Mouse (Mus musculus) stomach, embryonic 14.5 days (tissue): ENCODE data around the gene Morc2b. TPM values are rescaled to one million over a fixed set of nuclear protein-coding genes. Genes with fewer than 3 reads are reported as not detected.

Experiments
- ATAC-seq: fragments of 200-750 bp; cut with Nextera tagmentation; 2 replicates; pipeline ENCODE4 v1.8.0; 2017; ENCODE audit warnings: low read depth, moderate TSS enrichment; ENCODE audit not compliant: insufficient number of reproducible peaks, insufficient read depth, low FRiP score
- H3K27ac ChIP-seq: fragments of 300-500 bp; sonication (generic); 2 replicates; pipeline ENCODE4 v1.5.1; 2014; ENCODE audit warnings: mild to moderate bottlenecking, low read length, moderate library complexity, mixed read lengths
- H3K27me3 ChIP-seq: fragments of 300-500 bp; sonication (generic); 2 replicates; pipeline ENCODE4 v1.6.1; 2014; ENCODE audit warnings: low read length, control low read depth, mixed read lengths; ENCODE audit not compliant: control insufficient read depth, insufficient read depth
- H3K36me3 ChIP-seq: fragments of 300-500 bp; sonication (generic); 2 replicates; pipeline ENCODE4 v1.6.1; 2014; ENCODE audit warnings: mild to moderate bottlenecking, control low read depth, low read length, moderate library complexity, mixed read lengths; ENCODE audit not compliant: control insufficient read depth, insufficient read depth
- H3K4me1 ChIP-seq: fragments of 300-500 bp; sonication (generic); 2 replicates; pipeline ENCODE4 v1.6.1; 2014; ENCODE audit warnings: low read length, control low read depth, mixed read lengths; ENCODE audit not compliant: control insufficient read depth, insufficient read depth
- H3K4me2 ChIP-seq: fragments of 300-500 bp; sonication (generic); replicated peaks from 2 replicates; pipeline ENCODE4 v1.6.1; 2014; ENCODE audit warnings: low read depth, low read length, control low read depth
- H3K4me3 ChIP-seq: fragments of 300-500 bp; sonication (generic); 2 replicates; pipeline ENCODE4 v1.5.1; 2014; ENCODE audit warnings: low read depth, low read length, control low read depth
- H3K9ac ChIP-seq: fragments of 300-500 bp; sonication (generic); replicated peaks from 2 replicates; pipeline ENCODE4 v1.6.1; 2014; ENCODE audit warnings: low read depth, mild to moderate bottlenecking, control low read depth, low read length, moderate library complexity, mixed read lengths
- H3K9me3 ChIP-seq: fragments of 300-500 bp; sonication (generic); 2 replicates; pipeline ENCODE4 v1.6.1; 2016; ENCODE audit warnings: low read depth, low read length, control low read depth; ENCODE audit not compliant: control insufficient read depth
- WGBS: fragments of 180-500 bp; shearing (Covaris S2); extraction: QIAGEN DNeasy Blood & Tissue Kit; methylation state at CpG from one replicate; pipeline ENCODE4 v1.1.7; 2014; 5-methylcytosine and 5-hydroxymethylcytosine counted together
- polyA plus RNA-seq: library from polyadenylated mRNA; unstranded; fragments of >200 nt; fragmentation: Nextera tagmentation; extraction: Ambion mirVana; gene quantifications from 2 replicates; pipeline ENCODE4 v1.2.1, GENCODE M21; 2014

Gene Morc2b
- polyA plus RNA-seq, 1 experiment from 2014 or later: not detected

- Histone ChIP-seq H3K27ac (no peak within 1 kb of the TSS), H3K9ac (no peak within 1 kb of the TSS), H3K4me2 (no peak within 1 kb of the TSS), H3K27me3 (no peaks in the 10 kb centered on the region), H3K9me3 (no peaks in the 10 kb centered on the region), H3K36me3 (no peaks in the 10 kb centered on the region), H3K4me3 (no peak within 1 kb of the TSS), H3K4me1 (no peaks in the 10 kb centered on the region)
- 66% methylated on average over 1 of the region's 1 CpGs for WGBS
- ATAC-seq: no peak
These were observed 71.5 kb downstream of the Morc2b start, which contains the start of gene 4921501E09Rik for GRCm38 (mm10) chr17:33067958-33068357. 4921501E09Rik (minus strand) TSS chr17:33068058.

Other genes with a start within 250 kb of the Morc2b start
- 6.0 and 8.7 TPM in 2 replicates for gene Zfp870, start 248.0 kb downstream of the Morc2b start, polyA plus RNA-seq
- gene Cyp4f14, start 222.3 kb downstream of the Morc2b start, polyA plus RNA-seq: not detected in 2 replicates
- 12.3 and 18.8 TPM in 2 replicates for gene Cyp4f13, start 192.3 kb downstream of the Morc2b start, polyA plus RNA-seq
- 13.6 and 13.9 TPM in 2 replicates for gene Zfp472, start 173.9 kb downstream of the Morc2b start, polyA plus RNA-seq
- 13.1 and 14.2 TPM in 2 replicates for gene Zfp952, start 146.6 kb downstream of the Morc2b start, polyA plus RNA-seq
- gene Zfp763, start 106.3 kb downstream of the Morc2b start, polyA plus RNA-seq: 14.1 and 15.8 TPM in 2 replicates
- gene 4921501E09Rik, start 71.6 kb downstream of the Morc2b start, polyA plus RNA-seq: not detected in 2 replicates
- 9.5 and 12.0 TPM in 2 replicates for gene Zfp563, start 50.4 kb downstream of the Morc2b start, polyA plus RNA-seq
- gene Olfr55, start 28.8 kb upstream of the Morc2b start, polyA plus RNA-seq: not detected in 2 replicates
- gene Olfr239, start 51.6 kb upstream of the Morc2b start, polyA plus RNA-seq: not detected in 2 replicates
- not detected in 2 replicates for gene Olfr1564, start 82.0 kb upstream of the Morc2b start, polyA plus RNA-seq
- gene Zfp955a, start 115.5 kb upstream of the Morc2b start, polyA plus RNA-seq: 19.4 and 20.9 TPM in 2 replicates
- gene Olfr63, start 125.0 kb upstream of the Morc2b start, polyA plus RNA-seq: 0.04 TPM in 1 of 2 replicates, not detected in the other
- 9.7 and 11.0 TPM in 2 replicates for gene Zfp955b, start 149.9 kb upstream of the Morc2b start, polyA plus RNA-seq
- gene Zfp81, start 219.2 kb upstream of the Morc2b start, polyA plus RNA-seq: 12.9 and 13.4 TPM in 2 replicates